In genomic region chr17:5210101-5210727, GRCm38 (mm10) we compare ENCODE assay signal across 12 mouse cellular contexts.
DNase-seq lines count a peak whose midpoint lies in the region; ATAC-seq and TF ChIP-seq lines count a peak whose summit lies in the region.
"Had no signal": no experiment of that assay in that cellular context is flagged by ENCODE, and none has a peak within 500 bp of the region (broad histone marks: within the 10 kb centered on the region; RNA-seq: fewer than 3 reads in every experiment).

No protein-coding gene starts in this region.

- H3K27ac ChIP-seq in bone marrow macrophage, adult 2 months (ENCODE audit: insufficient read depth, low read depth, low read length): peak overlapping the region; percentile 64
- H3K27ac ChIP-seq in lung, embryonic 16.5 days (ENCODE audit: low read length): peak overlapping the region; percentile 51
- H3K27ac ChIP-seq: heart, embryonic 13.5 days had no signal

- no peak for TF ChIP-seq POLR2A in bone marrow macrophage, adult 2 months (IDR thresholded peaks at IDR 0.05; ENCODE audit: borderline replicate concordance, low read depth, low read length)

- intact Hi-C loops in heart, postnatal 25 days (cut with DNase I): no loop called here

- DNase-seq in heart, adult 8-10 months (ENCODE audit: low spot score): peak; percentile 43
- no peak for DNase-seq in heart, postnatal 25 days (ENCODE audit: low spot score)
- DNase-seq in 3T3-L1 (ENCODE audit: low read depth, low spot score): peak; percentile 39
- no peak for DNase-seq in spleen, postnatal 10 days (ENCODE audit: low spot score in 2 of 2)
- DNase-seq: cerebellum, postnatal 14 days; kidney, postnatal 36 days; liver, postnatal 0 days; thymus, adult 18-20 months had no signal

- H3K9ac ChIP-seq in lung, embryonic 16.5 days (ENCODE audit: low read length): no peak overlapping the region
- H3K9ac ChIP-seq: heart, embryonic 13.5 days; liver, postnatal 0 days had no signal

- no peak overlapping the region for H3K4me2 ChIP-seq in lung, embryonic 16.5 days (ENCODE audit: low read depth, low read length)
- H3K4me2 ChIP-seq: heart, embryonic 13.5 days had no signal

- H3K4me3 ChIP-seq in bone marrow macrophage, adult 2 months (ENCODE audit: insufficient read depth, low read length): no peak overlapping the region
- H3K4me3 ChIP-seq in lung, embryonic 16.5 days (ENCODE audit: low read length): no peak overlapping the region
- H3K4me3 ChIP-seq: heart, embryonic 13.5 days had no signal

- no peaks in the 10 kb centered on the region for H3K36me3 ChIP-seq in lung, embryonic 16.5 days (ENCODE audit: control insufficient read depth, insufficient read depth, low read length)
- H3K36me3 ChIP-seq: heart, embryonic 13.5 days had no signal

- no peak for TF ChIP-seq CTCF in bone marrow macrophage, adult 2 months (IDR thresholded peaks at IDR 0.05; ENCODE audit: low read depth, low read length)

- H3K9me3 ChIP-seq in lung, embryonic 16.5 days (ENCODE audit: control insufficient read depth, low read length): no peaks in the 10 kb centered on the region
- H3K9me3 ChIP-seq: heart, embryonic 13.5 days had no signal

- ATAC-seq in lung, embryonic 16.5 days (ENCODE audit: low read depth): peak; percentile 90
- ATAC-seq in megakaryocyte-erythroid progenitor cell, adult 5-6 weeks (replicated peaks; ENCODE audit: low FRiP score, low TSS enrichment, poor library complexity, severe bottlenecking): no peak
- ATAC-seq: liver, postnatal 0 days had no signal

- H3K4me1 ChIP-seq in bone marrow macrophage, adult 2 months (ENCODE audit: control insufficient read depth, insufficient read depth, low read length): peaks cover 77% of the 10 kb centered on the region
- peaks cover 30% of the 10 kb centered on the region for H3K4me1 ChIP-seq in lung, embryonic 16.5 days (replicated peaks; ENCODE audit: control insufficient read depth, insufficient read depth, low read length)

- WGBS in lung, embryonic 16.5 days: 56% methylated on average over 6 of the region's 6 CpGs

- H3K27me3 ChIP-seq in lung, embryonic 16.5 days (ENCODE audit: control insufficient read depth, insufficient read depth, low read depth, low read length): no peaks in the 10 kb centered on the region
- H3K27me3 ChIP-seq: heart, embryonic 13.5 days had no signal

Comparison
In these comparisons a context has a peak if more than half of its experiments do, and no peak if none do; other contexts are left out.
1. DNase-seq: peak in heart, adult 8-10 months (single experiment) and 3T3-L1 (single experiment); none in heart, postnatal 25 days (single experiment) and spleen, postnatal 10 days (0 of 2).